Mouse (Mus musculus): ENCODE data around the gene Mdga1.

Mdga1 gene

GRCm38 (mm10) chr17:29920089-29920488, 49.8 kb downstream of the Mdga1 start:
- no peak for DNase-seq (ENCODE audit: low spot score)

GRCm38 (mm10) chr17:29919552-29919920, 50.4 kb downstream of the Mdga1 start:
- DNase-seq (ENCODE audit: low spot score), result no peak

GRCm38 (mm10) chr17:29918791-29919551, 50.9 kb downstream of the Mdga1 start:
- DNase-seq (ENCODE audit: low spot score), result no peak

- DNase-seq (ENCODE audit: low spot score), result no peak
These were observed 52.9 kb downstream of the Mdga1 start for GRCm38 (mm10) chr17:29916968-29917367.

- DNase-seq (ENCODE audit: low spot score), result no peak
These were observed 54.1 kb downstream of the Mdga1 start for GRCm38 (mm10) chr17:29915820-29916219.

- DNase-seq (ENCODE audit: low spot score), result no peak
These were observed 56.5 kb downstream of the Mdga1 start for GRCm38 (mm10) chr17:29913301-29913965.

GRCm38 (mm10) chr17:29912733-29913132, 57.2 kb downstream of the Mdga1 start:
- no peak for DNase-seq (ENCODE audit: low spot score)

- no peak for DNase-seq (ENCODE audit: low spot score)
These were observed 60.9 kb downstream of the Mdga1 start for GRCm38 (mm10) chr17:29909031-29909430.

GRCm38 (mm10) chr17:29904694-29905093, 65.2 kb downstream of the Mdga1 start:
- no peak for DNase-seq (ENCODE audit: low spot score)

- DNase-seq (ENCODE audit: low spot score), result peak; percentile 24
These were observed 67.3 kb downstream of the Mdga1 start for GRCm38 (mm10) chr17:29902406-29903155.

- DNase-seq (ENCODE audit: low spot score), result no peak
These were observed 69.6 kb downstream of the Mdga1 start for GRCm38 (mm10) chr17:29900289-29900688.

GRCm38 (mm10) chr17:29896181-29897054, 73.5 kb downstream of the Mdga1 start:
- DNase-seq (ENCODE audit: low spot score), result no peak

GRCm38 (mm10) chr17:29895566-29895965, 74.3 kb downstream of the Mdga1 start:
- DNase-seq (ENCODE audit: low spot score), result no peak

GRCm38 (mm10) chr17:29894965-29895364, 74.9 kb downstream of the Mdga1 start:
- no peak for DNase-seq (ENCODE audit: low spot score)

GRCm38 (mm10) chr17:29890451-29891110, 79.3 kb downstream of the Mdga1 start:
- no peak for DNase-seq (ENCODE audit: low spot score)

- no peak for DNase-seq (ENCODE audit: low spot score)
These were observed 80.6 kb downstream of the Mdga1 start for GRCm38 (mm10) chr17:29888981-29889980.

GRCm38 (mm10) chr17:29887881-29888826, 81.7 kb downstream of the Mdga1 start:
- DNase-seq (ENCODE audit: low spot score), result no peak

GRCm38 (mm10) chr17:29887271-29887880, 82.5 kb downstream of the Mdga1 start:
- DNase-seq (ENCODE audit: low spot score), result no peak
